Mouse (Mus musculus) 416B (cell line): Measurements from ENCODE around the gene Prkab2.
A peak's percentile ranks its signal among the peaks of the same experiment; 100 is the strongest.

Experiments
- DNase-seq: peaks from one replicate; pipeline ENCODE4 v3.0.0; 2011; ENCODE audit warnings: low read depth

Gene Prkab2

GRCm38 (mm10) chr3:97693806-97694205, 35.8 kb downstream of the Prkab2 start:
- no peak for DNase-seq

- DNase-seq: no peak
Measured at GRCm38 (mm10) chr3:97696866-97697265, 38.9 kb downstream of the Prkab2 start.

- DNase-seq: no peak
Measured at GRCm38 (mm10) chr3:97697291-97697690, 39.3 kb downstream of the Prkab2 start.

- DNase-seq: no peak
Measured at GRCm38 (mm10) chr3:97699061-97699460, 41.1 kb downstream of the Prkab2 start.

GRCm38 (mm10) chr3:97701198-97701597, 43.2 kb downstream of the Prkab2 start:
- no peak for DNase-seq

- DNase-seq: no peak
Measured at GRCm38 (mm10) chr3:97702448-97703080, 44.6 kb downstream of the Prkab2 start.

- no peak for DNase-seq
Measured at GRCm38 (mm10) chr3:97705508-97705907, 47.5 kb downstream of the Prkab2 start.

- DNase-seq: no peak
Measured at GRCm38 (mm10) chr3:97706561-97706960, 48.6 kb downstream of the Prkab2 start.

- DNase-seq: peak; percentile 17
Measured at GRCm38 (mm10) chr3:97710134-97710533, 52.1 kb downstream of the Prkab2 start.

- no peak for DNase-seq
Measured at GRCm38 (mm10) chr3:97710881-97711280, 52.9 kb downstream of the Prkab2 start.

GRCm38 (mm10) chr3:97715922-97716321, 57.9 kb downstream of the Prkab2 start:
- peak; percentile 16 for DNase-seq

GRCm38 (mm10) chr3:97719116-97719515, 61.1 kb downstream of the Prkab2 start:
- no peak for DNase-seq
